Mouse (Mus musculus) CH12.LX (cell line): ENCODE measurements around the gene Kptn. TPM values are rescaled to one million over a fixed set of nuclear protein-coding genes. Genes with fewer than 3 reads are reported as not detected.

Experiments
- DNase-seq: peaks from one replicate; pipeline ENCODE4 v3.0.0-alpha.2; 2013; ENCODE audit errors: extremely low read depth
- H3K27ac ChIP-seq: 2 replicates; pipeline ENCODE4 v1.5.1; 2012; ENCODE audit warnings: low read depth, mild to moderate bottlenecking, control low read depth, moderate library complexity; ENCODE audit not compliant: insufficient read depth
- H3K27me3 ChIP-seq: replicated peaks from 2 replicates; pipeline ENCODE3; 2012; ENCODE audit warnings: inconsistent platforms
- H3K36me3 ChIP-seq, 2 experiments: replicated peaks in 1 of 2; 2 replicates each; pipeline versions ENCODE3 to v1.6.1; 2012; ENCODE audit warnings: inconsistent platforms in 1 of 2, low read length in 1 of 2, mild to moderate bottlenecking in 1 of 2, mixed read lengths in 1 of 2, moderate library complexity in 1 of 2; ENCODE audit not compliant: control insufficient read depth in 1 of 2, insufficient read depth in 1 of 2
- H3K4me1 ChIP-seq, 2 experiments: 2 replicates each; pipeline ENCODE4 v1.6.1; 2012; ENCODE audit warnings: inconsistent platforms in 1 of 2, moderate library complexity in 1 of 2; ENCODE audit not compliant: insufficient read depth in 2 of 2, control insufficient read depth in 1 of 2
- H3K4me2 ChIP-seq: 2 replicates; pipeline ENCODE4 v1.6.1; 2012; ENCODE audit warnings: low read depth, mild to moderate bottlenecking, control low read depth; ENCODE audit not compliant: poor library complexity, insufficient read depth, severe bottlenecking
- H3K4me3 ChIP-seq, 3 experiments: fragments of 150-350 bp in 1 of 3; sonication (generic) in 1 of 3; replicated peaks in 1 of 3; 2 replicates each; pipeline versions ENCODE3 to v1.5.1; 2011 to 2012; ENCODE audit warnings: low read depth in 2 of 3, low read length in 2 of 3, mild to moderate bottlenecking in 2 of 3, moderate library complexity in 2 of 3, control low read depth in 1 of 3, improper control_type of control experiment in 1 of 3, inconsistent platforms in 1 of 3, mixed read lengths in 1 of 3; ENCODE audit not compliant: poor library complexity in 1 of 3
- H3K79me2 ChIP-seq: replicated peaks from 2 replicates; pipeline ENCODE4 v1.6.1; 2012; ENCODE audit warnings: mild to moderate bottlenecking, moderate library complexity; ENCODE audit not compliant: control insufficient read depth, poor library complexity, insufficient read depth, severe bottlenecking; ENCODE audit errors: extremely low read depth
- H3K9ac ChIP-seq: 2 replicates; pipeline ENCODE4 v1.6.1; 2012; ENCODE audit warnings: low read depth, mild to moderate bottlenecking, control low read depth, moderate library complexity; ENCODE audit not compliant: insufficient read depth
- H3K9me3 ChIP-seq: replicated peaks from 2 replicates; pipeline ENCODE3; 2012; ENCODE audit warnings: low read length, inconsistent platforms, mixed read lengths
- ELF1 ChIP-seq: IDR thresholded peaks from 2 replicates; pipeline ENCODE4 v1.6.1; 2014; ENCODE audit warnings: low read depth, mild to moderate bottlenecking, inconsistent platforms, low read length, improper control_type of control experiment
- ETS1 ChIP-seq: conservative IDR thresholded peaks from 2 replicates; pipeline ENCODE4 v1.6.1; 2012; ENCODE audit warnings: low read depth, mild to moderate bottlenecking, inconsistent platforms, low read length, improper control_type of control experiment, moderate library complexity
- HCFC1 ChIP-seq: IDR thresholded peaks from 2 replicates; pipeline ENCODE4 v1.6.1; 2012; ENCODE audit warnings: low read depth, mild to moderate bottlenecking, inconsistent platforms, low read length, improper control_type of control experiment
- JUN ChIP-seq: IDR thresholded peaks from 2 replicates; pipeline ENCODE4 v1.6.1; 2011; ENCODE audit warnings: low read depth, mild to moderate bottlenecking, low read length, improper control_type of control experiment, moderate library complexity; ENCODE audit not compliant: insufficient read depth
- KAT2A ChIP-seq: IDR thresholded peaks from 2 replicates; pipeline ENCODE4 v1.6.1; 2012; ENCODE audit warnings: low read length, improper control_type of control experiment, inconsistent platforms; ENCODE audit not compliant: insufficient replicate concordance
- MAFK ChIP-seq: IDR thresholded peaks from 2 replicates; pipeline ENCODE4 v1.6.1; 2011; ENCODE audit warnings: low read length, improper control_type of control experiment; ENCODE audit not compliant: insufficient replicate concordance
- MAX ChIP-seq: IDR thresholded peaks from 2 replicates; pipeline ENCODE4 v1.6.1; 2011; ENCODE audit warnings: low read length, improper control_type of control experiment
- MEF2A ChIP-seq: IDR thresholded peaks from 2 replicates; pipeline ENCODE4 v1.6.1; 2014; ENCODE audit warnings: low read depth, mild to moderate bottlenecking, inconsistent platforms, low read length, improper control_type of control experiment, borderline replicate concordance
- PAX5 ChIP-seq: IDR thresholded peaks from 2 replicates; pipeline ENCODE4 v1.6.1; 2012; ENCODE audit warnings: low read length, inconsistent platforms, mixed read lengths
- RCOR1 ChIP-seq: conservative IDR thresholded peaks from 2 replicates; pipeline ENCODE4 v1.6.1; 2012; ENCODE audit warnings: low read depth, mild to moderate bottlenecking, inconsistent platforms, low read length, improper control_type of control experiment
- USF1 ChIP-seq: IDR thresholded peaks from 2 replicates; pipeline ENCODE4 v1.6.1; 2014; ENCODE audit warnings: low read depth, mild to moderate bottlenecking, inconsistent platforms, low read length, improper control_type of control experiment
- USF2 ChIP-seq: conservative IDR thresholded peaks from 2 replicates; pipeline ENCODE4 v1.6.1; 2011; ENCODE audit warnings: low read depth, low read length, improper control_type of control experiment
- ZKSCAN1 ChIP-seq: IDR thresholded peaks from 2 replicates; pipeline ENCODE4 v1.6.1; 2012; ENCODE audit warnings: low read depth, inconsistent platforms, low read length, improper control_type of control experiment, borderline replicate concordance
- ZNF384 ChIP-seq: IDR thresholded peaks from 2 replicates; pipeline ENCODE4 v1.6.1; 2012; ENCODE audit warnings: low read depth, low read length, improper control_type of control experiment, inconsistent platforms
- dilution Hi-C: fragments of 300-500 bp; cut with MboI; formaldehyde crosslinking; loops from 2 replicates; pipeline ENCODE4 v1.14.3; 2020; ENCODE audit warnings: low sequenced_read_pairs; ENCODE audit not compliant: extremely low pct_unique_long_range_greater_than_20kb, extremely low pct_ligation_motif_present
- in situ Hi-C: fragments of 300-500 bp; cut with MboI; formaldehyde crosslinking; loops from 3 replicates; pipeline ENCODE4 v1.14.3; 2019; ENCODE audit warnings: low sequenced_read_pairs, low pct_ligation_motif_present, low pct_unique_long_range_greater_than_20kb, mixed read lengths
- polyA plus RNA-seq: library from polyadenylated mRNA; unstranded; fragments of >175 nt; gene quantifications from 2 replicates; pipeline ENCODE4 v1.2.1, GENCODE M21; 2012; ENCODE audit warnings: low read depth; ENCODE audit not compliant: insufficient read length
- total RNA-seq, 2 experiments: library from RNA; depleted of rRNA; stranded (reverse); fragments of 300-350 nt in 1 of 2; fragments of >200 nt in 1 of 2; gene quantifications; 2 replicates each; pipeline ENCODE4 v1.2.3; 2012 to 2014

Kptn gene
- total and polyA plus RNA-seq, 3 experiments, result 14.5 to 25.4 (median 17.5) TPM

- in situ Hi-C loops (loop anchor here (10.0 kb wide), 1 partner anchor 147 kb away; no protein-coding TSS in a partner anchor), dilution Hi-C loops (no loop called here)
- H3K27ac ChIP-seq, result no peak overlapping the region
- TF ChIP-seq RCOR1 (no peak), ETS1 (no peak), MAFK (no peak), MEF2A (no peak), JUN (no peak), USF1 (no peak), HCFC1 (no peak), MAX (no peak), ZKSCAN1 (no peak), USF2 (no peak)
- H3K4me2 ChIP-seq, result peak overlapping the region; percentile 24; the same call in 1 of the 2 replicates
- H3K36me3 ChIP-seq, result peaks cover under 1 to 23% of the 10 kb centered on the region in 2 experiments
- H3K27me3 ChIP-seq, result peaks cover 3% of the 10 kb centered on the region
- H3K4me3 ChIP-seq, result no peak overlapping the region
- no peak overlapping the region for H3K9ac ChIP-seq
- H3K9me3 ChIP-seq, result no peaks in the 10 kb centered on the region
- H3K4me1 ChIP-seq, result peaks cover 21 to 54% of the 10 kb centered on the region in 2 experiments
- DNase-seq, result no peak
- H3K79me2 ChIP-seq, result no peaks in the 10 kb centered on the region
Observed at GRCm38 (mm10) chr7:16132161-16132581, 12.5 kb downstream of the Kptn start.

GRCm38 (mm10) chr7:16132926-16133325, 13.2 kb downstream of the Kptn start:
- Histone ChIP-seq H3K36me3 (peaks cover 0 to 16% of the 10 kb centered on the region in 2 experiments), H3K27ac (no peak overlapping the region), H3K79me2 (no peaks in the 10 kb centered on the region), H3K9me3 (no peaks in the 10 kb centered on the region), H3K4me1 (peaks cover 21 to 54% of the 10 kb centered on the region in 2 experiments), H3K9ac (no peak overlapping the region), H3K4me3 (no peak overlapping the region), H3K4me2 (no peak overlapping the region), H3K27me3 (peaks cover 5% of the 10 kb centered on the region)
- dilution Hi-C loops, result no loop called here
- in situ Hi-C loops, result loop anchor here (10.0 kb wide), 1 partner anchor 148 kb away; no protein-coding TSS in a partner anchor
- TF ChIP-seq MAX, result no peak
- no peak for TF ChIP-seq KAT2A
- no peak for TF ChIP-seq MAFK
- no peak for TF ChIP-seq ZNF384
- TF ChIP-seq ELF1, result no peak
- no peak for TF ChIP-seq PAX5
- TF ChIP-seq MEF2A, result no peak
- DNase-seq, result no peak
